Mouse (Mus musculus): ENCODE measurements around the gene Gm9837. TPM values are rescaled to one million over a fixed set of nuclear protein-coding genes. Genes with fewer than 3 reads are reported as not detected.

Gene Gm9837
- polyA plus RNA-seq, 1 experiment: not detected

DNA sequence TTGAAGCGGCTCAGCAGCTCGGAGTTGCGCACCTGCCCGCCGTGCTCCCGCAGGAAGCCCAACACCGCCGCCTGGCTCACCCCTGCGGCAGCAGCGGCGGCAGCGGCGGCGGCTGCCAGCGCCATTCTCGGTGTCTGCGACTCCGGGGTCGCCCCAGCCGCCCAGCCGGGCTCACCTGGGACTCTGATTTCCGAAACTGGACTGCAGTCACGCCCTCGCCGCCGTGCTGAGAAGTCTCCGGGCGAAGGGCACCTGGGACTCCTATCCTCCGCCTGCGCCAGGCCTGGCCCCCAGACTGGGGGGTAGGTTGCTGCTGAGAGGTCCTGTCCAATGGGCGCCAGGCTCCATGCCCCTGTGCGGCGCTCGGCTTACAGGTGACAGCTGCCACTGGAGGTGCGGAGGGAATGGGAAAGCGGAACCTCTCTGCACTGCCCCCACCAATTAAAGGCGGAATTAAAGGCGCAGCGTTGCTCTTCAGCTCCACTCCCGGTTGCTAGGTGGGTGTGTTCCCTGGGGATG, 9.6 kb upstream of the Gm9837 start, which contains the start of the genes Gm9945 and Sowaha:
TSS of gene Gm9945 (plus strand) at position 384 of the 519 bp plus-strand sequence.
TSS of gene Sowaha (minus strand) at position 492 of the 519 bp plus-strand sequence.
- Histone ChIP-seq H3K36me3 (ENCODE audit: control insufficient read depth, insufficient read depth, low read length) (no peaks in the 10 kb centered on the region), H3K4me1 (replicated peaks; ENCODE audit: control insufficient read depth, insufficient read depth, low read length) (peaks cover 5% of the 10 kb centered on the region), H3K27me3 (ENCODE audit: control insufficient read depth, insufficient read depth, low read length) (peaks cover 15% of the 10 kb centered on the region), H3K27ac (ENCODE audit: control insufficient read depth, insufficient read depth, low read length) (no peak within 1 kb of the TSS), H3K4me3 (ENCODE audit: control insufficient read depth, insufficient read depth, low read length) (no peak within 1 kb of the TSS)
- 4% methylated on average over 40 of the region's 40 CpGs for WGBS
- no peak for TF ChIP-seq CTCF (IDR thresholded peaks at IDR 0.05; ENCODE audit: borderline replicate concordance, control insufficient read depth, extremely low read depth, insufficient read depth, low read length, poor library complexity)
- TF ChIP-seq POLR2A (IDR thresholded peaks at IDR 0.05; ENCODE audit: control insufficient read depth, extremely low read depth, insufficient read depth, low read length, poor library complexity): no peak
- DNase-seq: no peak

DNA sequence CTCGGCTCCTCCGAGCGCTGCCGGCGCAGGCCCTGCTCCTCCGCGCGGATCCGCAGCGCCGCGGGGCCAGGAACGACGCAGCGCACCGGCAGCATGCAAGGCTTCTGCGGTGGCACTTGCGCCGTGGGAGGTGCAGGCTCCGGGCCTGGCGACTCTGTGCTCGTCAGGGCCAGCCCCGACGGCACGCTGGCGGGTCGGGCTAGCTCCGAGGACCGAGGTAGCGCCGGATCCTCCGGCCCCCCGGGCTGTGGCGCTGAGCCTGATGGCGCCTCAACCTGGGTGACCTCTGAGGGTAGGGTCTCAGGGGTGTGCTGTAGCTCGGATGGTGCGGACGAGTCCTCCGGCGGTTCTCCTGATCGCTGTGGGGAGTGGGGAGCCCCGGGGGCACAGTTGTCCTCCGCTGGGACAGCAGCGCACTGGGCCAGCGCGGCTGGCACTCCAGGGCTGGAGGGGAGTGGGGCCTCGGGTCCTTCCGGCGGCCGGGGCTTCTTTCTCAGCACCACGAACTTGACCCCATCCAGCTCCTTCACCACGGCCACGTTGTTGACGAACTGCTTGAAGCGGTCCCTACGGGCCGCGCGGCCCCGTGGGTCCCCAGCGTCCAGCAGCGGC, 9.0 kb upstream of the Gm9837 start:
- H3K36me3 ChIP-seq (ENCODE audit: control insufficient read depth, insufficient read depth, low read length): no peaks in the 10 kb centered on the region
- H3K4me3 ChIP-seq (ENCODE audit: control insufficient read depth, insufficient read depth, low read length): no peak overlapping the region
- H3K4me1 ChIP-seq (replicated peaks; ENCODE audit: control insufficient read depth, insufficient read depth, low read length): peaks cover 5% of the 10 kb centered on the region
- no peak for DNase-seq
- H3K27ac ChIP-seq (ENCODE audit: control insufficient read depth, insufficient read depth, low read length): no peak overlapping the region
- TF ChIP-seq CTCF (IDR thresholded peaks at IDR 0.05; ENCODE audit: borderline replicate concordance, control insufficient read depth, extremely low read depth, insufficient read depth, low read length, poor library complexity) (no peak), POLR2A (IDR thresholded peaks at IDR 0.05; ENCODE audit: control insufficient read depth, extremely low read depth, insufficient read depth, low read length, poor library complexity) (no peak)
- 3% methylated on average over 62 of the region's 62 CpGs for WGBS
- peaks cover 15% of the 10 kb centered on the region for H3K27me3 ChIP-seq (ENCODE audit: control insufficient read depth, insufficient read depth, low read length)

DNA sequence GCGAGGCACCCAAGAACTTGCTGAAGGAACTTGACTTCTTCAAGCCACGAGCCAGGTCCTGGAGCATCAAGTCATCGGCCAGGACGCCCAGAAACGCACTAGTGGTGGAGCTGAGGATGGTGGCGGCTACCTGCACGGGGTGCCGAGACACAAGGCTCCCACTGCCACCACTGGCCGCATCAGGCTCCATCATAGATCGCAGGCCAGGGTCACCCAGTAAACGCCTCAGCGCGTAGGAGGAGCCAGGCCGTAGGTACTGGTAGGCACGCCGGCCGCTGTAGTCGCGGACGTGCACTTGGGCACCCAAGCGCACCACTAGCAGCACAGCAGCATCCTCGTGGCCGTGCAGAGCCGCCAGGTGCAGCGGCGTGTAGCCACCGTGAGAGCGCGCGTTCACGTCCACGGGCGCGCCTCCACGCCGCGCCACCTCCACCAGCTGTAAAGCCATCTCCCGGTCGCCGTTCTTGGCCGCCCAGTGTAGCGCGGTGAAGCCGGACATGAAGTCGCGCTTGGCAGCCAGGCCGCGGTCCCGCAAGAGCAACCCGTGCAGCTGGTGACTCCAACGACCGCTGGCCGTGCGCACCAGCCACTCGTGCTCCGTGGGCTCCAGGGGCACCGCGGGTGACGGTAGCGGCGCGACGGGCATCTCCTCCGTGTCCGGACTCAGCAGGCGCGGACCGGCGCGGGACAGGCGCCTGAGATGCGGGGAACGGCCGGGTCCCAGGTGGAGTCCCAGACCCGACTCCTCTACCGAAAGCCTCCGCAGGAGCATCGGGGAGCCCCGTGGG, 8.3 kb upstream of the Gm9837 start:
- DNase-seq: no peak
- WGBS: 15% methylated on average over 79 of the region's 79 CpGs
- Histone ChIP-seq H3K4me1 (replicated peaks; ENCODE audit: control insufficient read depth, insufficient read depth, low read length) (peaks cover 5% of the 10 kb centered on the region), H3K4me3 (ENCODE audit: control insufficient read depth, insufficient read depth, low read length) (no peak overlapping the region), H3K27me3 (ENCODE audit: control insufficient read depth, insufficient read depth, low read length) (peaks cover 15% of the 10 kb centered on the region), H3K27ac (ENCODE audit: control insufficient read depth, insufficient read depth, low read length) (no peak overlapping the region), H3K36me3 (ENCODE audit: control insufficient read depth, insufficient read depth, low read length) (no peaks in the 10 kb centered on the region)
- TF ChIP-seq CTCF (IDR thresholded peaks at IDR 0.05; ENCODE audit: borderline replicate concordance, control insufficient read depth, extremely low read depth, insufficient read depth, low read length, poor library complexity): no peak
- TF ChIP-seq POLR2A (IDR thresholded peaks at IDR 0.05; ENCODE audit: control insufficient read depth, extremely low read depth, insufficient read depth, low read length, poor library complexity): no peak

DNA sequence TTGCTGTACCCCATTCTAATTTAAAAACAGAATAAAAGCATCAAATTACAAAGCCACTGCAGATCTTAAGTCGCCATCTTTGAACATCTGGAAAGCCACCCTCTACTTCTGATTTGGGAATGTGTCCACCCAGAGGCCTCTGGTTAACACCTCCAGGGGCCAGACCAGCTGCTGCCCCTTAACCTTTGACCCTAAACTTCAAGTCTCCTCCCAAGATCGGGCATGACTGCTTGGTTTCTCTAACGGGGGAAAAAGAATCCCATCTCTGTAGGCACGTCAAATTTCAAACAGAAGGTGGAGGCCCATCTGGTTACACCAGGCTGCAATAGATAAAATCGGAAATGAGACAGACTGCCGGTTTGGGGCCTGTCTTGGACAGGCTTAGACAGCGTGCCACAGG, 7.6 kb upstream of the Gm9837 start:
- no peaks in the 10 kb centered on the region for H3K36me3 ChIP-seq (ENCODE audit: control insufficient read depth, insufficient read depth, low read length)
- H3K4me1 ChIP-seq (replicated peaks; ENCODE audit: control insufficient read depth, insufficient read depth, low read length): peaks cover 5% of the 10 kb centered on the region
- no peak overlapping the region for H3K4me3 ChIP-seq (ENCODE audit: control insufficient read depth, insufficient read depth, low read length)
- no peak for DNase-seq
- TF ChIP-seq POLR2A (IDR thresholded peaks at IDR 0.05; ENCODE audit: control insufficient read depth, extremely low read depth, insufficient read depth, low read length, poor library complexity) (no peak), CTCF (IDR thresholded peaks at IDR 0.05; ENCODE audit: borderline replicate concordance, control insufficient read depth, extremely low read depth, insufficient read depth, low read length, poor library complexity) (no peak)
- H3K27ac ChIP-seq (ENCODE audit: control insufficient read depth, insufficient read depth, low read length): no peak overlapping the region
- H3K27me3 ChIP-seq (ENCODE audit: control insufficient read depth, insufficient read depth, low read length): peaks cover 15% of the 10 kb centered on the region
- WGBS: 85% methylated on average over 7 of the region's 7 CpGs

DNA sequence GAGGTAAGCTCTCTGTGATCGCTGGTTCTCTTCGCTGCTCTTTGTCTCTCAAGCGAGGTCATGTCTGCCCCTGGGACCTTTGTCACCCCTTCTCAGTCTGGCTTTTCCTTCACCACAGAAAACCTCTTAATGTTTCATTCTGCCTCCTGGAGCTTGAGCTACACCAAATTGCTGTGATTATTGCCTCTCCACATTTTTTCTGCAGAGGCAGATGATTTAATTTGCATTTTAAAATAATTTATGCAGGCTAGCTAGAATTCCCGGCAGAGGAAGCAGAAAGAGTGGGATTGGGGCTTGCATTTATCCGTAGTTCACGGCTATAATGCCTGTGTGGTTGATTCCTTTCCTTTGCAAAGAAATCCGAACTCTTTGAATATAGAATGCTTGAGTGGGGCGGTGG, 5.3 kb upstream of the Gm9837 start:
- H3K4me1 ChIP-seq (replicated peaks; ENCODE audit: control insufficient read depth, insufficient read depth, low read length): peaks cover 5% of the 10 kb centered on the region
- H3K27me3 ChIP-seq (ENCODE audit: control insufficient read depth, insufficient read depth, low read length): peaks cover 15% of the 10 kb centered on the region
- no peak for DNase-seq
- no peak overlapping the region for H3K4me3 ChIP-seq (ENCODE audit: control insufficient read depth, insufficient read depth, low read length)
- no peak overlapping the region for H3K27ac ChIP-seq (ENCODE audit: control insufficient read depth, insufficient read depth, low read length)
- no peaks in the 10 kb centered on the region for H3K36me3 ChIP-seq (ENCODE audit: control insufficient read depth, insufficient read depth, low read length)
- TF ChIP-seq POLR2A (IDR thresholded peaks at IDR 0.05; ENCODE audit: control insufficient read depth, extremely low read depth, insufficient read depth, low read length, poor library complexity) (no peak), CTCF (IDR thresholded peaks at IDR 0.05; ENCODE audit: borderline replicate concordance, control insufficient read depth, extremely low read depth, insufficient read depth, low read length, poor library complexity) (no peak)
- WGBS: 55% methylated on average over 8 of the region's 8 CpGs

DNA sequence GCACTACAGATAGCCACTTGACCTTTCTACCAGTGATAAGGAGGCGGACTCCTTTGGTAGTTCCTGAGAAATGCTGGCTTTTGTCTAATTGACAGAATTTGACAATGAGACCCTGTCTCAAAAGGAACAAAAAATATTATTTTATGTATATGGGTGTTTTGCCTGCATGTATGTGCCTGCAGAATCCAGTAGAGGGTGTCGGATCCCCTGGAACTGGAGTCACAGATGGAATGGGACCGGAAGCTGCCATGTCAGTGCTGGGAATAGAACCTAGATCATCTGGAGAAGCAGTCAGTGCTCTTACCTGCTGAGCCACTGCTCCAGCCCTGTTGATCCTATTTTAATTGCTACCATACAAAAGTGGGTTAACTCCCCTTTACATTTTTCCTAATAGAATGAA, 2.4 kb upstream of the Gm9837 start:
- no peaks in the 10 kb centered on the region for H3K4me1 ChIP-seq (replicated peaks; ENCODE audit: control insufficient read depth, insufficient read depth, low read length)
- H3K27ac ChIP-seq (ENCODE audit: control insufficient read depth, insufficient read depth, low read length): no peak overlapping the region
- no peaks in the 10 kb centered on the region for H3K36me3 ChIP-seq (ENCODE audit: control insufficient read depth, insufficient read depth, low read length)
- no peak for DNase-seq
- no peak for TF ChIP-seq POLR2A (IDR thresholded peaks at IDR 0.05; ENCODE audit: control insufficient read depth, extremely low read depth, insufficient read depth, low read length, poor library complexity)
- TF ChIP-seq CTCF (IDR thresholded peaks at IDR 0.05; ENCODE audit: borderline replicate concordance, control insufficient read depth, extremely low read depth, insufficient read depth, low read length, poor library complexity): no peak
- no peaks in the 10 kb centered on the region for H3K27me3 ChIP-seq (ENCODE audit: control insufficient read depth, insufficient read depth, low read length)
- H3K4me3 ChIP-seq (ENCODE audit: control insufficient read depth, insufficient read depth, low read length): no peak overlapping the region
- 85% methylated on average over 3 of the region's 3 CpGs for whole genome bisulfite sequencing
